Mouse (Mus musculus) heart, postnatal 0 days (tissue): ENCODE data around the gene Nim1k. TPM values are rescaled to one million over a fixed set of nuclear protein-coding genes. Genes with fewer than 3 reads are reported as not detected.

ENCODE experiments used
- ATAC-seq: fragments of 200-750 bp; cut with Nextera tagmentation; 2 replicates; pipeline ENCODE4 v1.8.0; 2017; ENCODE audit warnings: low read depth, moderate number of reproducible peaks, moderate library complexity; ENCODE audit not compliant: insufficient read depth
- DNase-seq: peaks from one replicate; pipeline ENCODE4 v3.0.0-alpha.2; 2016; ENCODE audit warnings: low spot score
- H3K27ac ChIP-seq: fragments of 300-500 bp; sonication (generic); 2 replicates; pipeline ENCODE4 v1.5.1; 2014; ENCODE audit warnings: low read depth, mild to moderate bottlenecking
- H3K27me3 ChIP-seq: fragments of 300-500 bp; sonication (generic); 2 replicates; pipeline ENCODE4 v1.6.1; 2014; ENCODE audit warnings: low read length, mixed read lengths; ENCODE audit not compliant: control insufficient read depth, insufficient read depth
- H3K36me3 ChIP-seq: fragments of 300-500 bp; sonication (generic); replicated peaks from 2 replicates; pipeline ENCODE4 v1.6.1; 2014; ENCODE audit warnings: low read length, mixed read lengths; ENCODE audit not compliant: control insufficient read depth, insufficient read depth
- H3K4me1 ChIP-seq: fragments of 300-500 bp; sonication (generic); 2 replicates; pipeline ENCODE4 v1.6.1; 2014; ENCODE audit warnings: antibody characterized with exemption; ENCODE audit not compliant: control insufficient read depth, insufficient read depth
- H3K4me2 ChIP-seq: fragments of 300-500 bp; sonication (generic); 2 replicates; pipeline ENCODE4 v1.6.1; 2014; ENCODE audit warnings: low read depth, mild to moderate bottlenecking, low read length, moderate library complexity
- H3K4me3 ChIP-seq: fragments of 300-500 bp; sonication (generic); 2 replicates; pipeline ENCODE4 v1.5.1; 2014; ENCODE audit warnings: low read depth, low read length
- H3K9ac ChIP-seq: fragments of 300-500 bp; sonication (generic); replicated peaks from 2 replicates; pipeline ENCODE4 v1.6.1; 2014; ENCODE audit warnings: low read depth, low read length, mixed read lengths
- H3K9me3 ChIP-seq: fragments of 300-500 bp; sonication (generic); replicated peaks from 2 replicates; pipeline ENCODE4 v1.6.1; 2016; ENCODE audit warnings: low read length; ENCODE audit not compliant: control insufficient read depth
- CTCF ChIP-seq: IDR thresholded peaks from 2 replicates; pipeline ENCODE4 v1.5.1; 2016; ENCODE audit warnings: antibody characterized with exemption, control low read depth, low read depth
- EP300 ChIP-seq: IDR thresholded peaks from 2 replicates; pipeline ENCODE4 v1.6.1; 2016; ENCODE audit warnings: antibody characterized with exemption, low read depth
- WGBS: fragments of 180-500 bp; shearing (Covaris S2); extraction: QIAGEN DNeasy Blood & Tissue Kit; methylation state at CpG from one replicate; pipeline ENCODE4 v1.1.7; 2014; 5-methylcytosine and 5-hydroxymethylcytosine counted together
- polyA plus RNA-seq: library from polyadenylated mRNA; unstranded; fragments of >200 nt; fragmentation: Nextera tagmentation; extraction: Ambion mirVana; gene quantifications from 2 replicates; pipeline ENCODE4 v1.2.1, GENCODE M21; 2015
- total RNA-seq: library from RNA; depleted of rRNA; stranded (reverse); fragments of >200 nt; gene quantifications from 2 replicates; pipeline ENCODE4 v1.2.3, GENCODE M21; 2014; ENCODE audit warnings: low replicate concordance

Nim1k gene
- total and polyA plus RNA-seq, 2 experiments from 2014 or later = 0.67 to 1.5 TPM

GRCm38 (mm10) chr13:119690876-119691620, 64.6 kb downstream of the Nim1k start:
- DNase-seq (no peak), ATAC-seq (no peak)
- Histone ChIP-seq H3K9ac (peak overlapping the region; percentile 76), H3K27me3 (no peaks in the 10 kb centered on the region), H3K4me2 (peak overlapping the region; percentile 96), H3K27ac (peak overlapping the region; percentile 94), H3K36me3 (peaks cover 4% of the 10 kb centered on the region; the same call in 1 of the 2 replicates), H3K9me3 (no peaks in the 10 kb centered on the region), H3K4me3 (peak overlapping the region; percentile 96), H3K4me1 (peaks cover 13% of the 10 kb centered on the region)
- TF ChIP-seq CTCF (no peak), EP300 (no peak)
- WGBS = 2% methylated on average over 7 of the region's 7 CpGs

DNA sequence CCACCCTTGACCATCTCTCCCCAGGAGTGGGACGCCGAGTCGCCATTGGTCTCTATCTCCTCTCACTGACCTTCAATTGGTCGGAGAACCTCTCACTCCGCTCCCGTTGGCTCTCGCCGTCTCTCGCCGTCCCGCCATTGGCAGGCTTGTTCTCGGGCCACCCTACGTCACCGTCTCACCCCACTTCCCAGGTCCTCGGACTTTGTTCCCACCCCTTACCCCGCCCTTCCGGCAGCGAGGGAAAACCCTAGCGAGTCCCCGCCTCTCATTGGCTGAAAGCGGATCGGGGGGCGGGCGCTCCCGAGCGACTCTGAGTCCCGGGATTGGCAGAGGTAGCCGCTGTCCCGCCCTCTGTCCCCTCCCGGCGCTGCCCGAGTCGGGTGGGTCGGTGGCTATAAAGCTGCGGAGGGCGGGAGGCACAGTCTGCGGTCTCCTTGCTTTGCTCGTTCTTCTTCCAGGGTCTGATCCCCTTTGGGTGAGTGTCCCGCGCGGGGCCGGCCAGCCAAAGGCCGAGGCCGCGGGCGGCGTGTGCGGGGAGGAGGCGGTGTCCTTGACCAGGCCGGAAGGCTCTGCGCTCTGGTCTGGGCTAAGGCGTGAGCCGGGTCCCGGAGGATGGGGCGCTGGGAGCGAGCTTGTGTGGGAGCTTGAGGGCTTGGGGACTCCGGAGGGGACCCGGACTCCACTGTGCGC, 65.5 kb downstream of the Nim1k start, which contains the start of gene Hmgcs1:
TSS of gene Hmgcs1 (plus strand) at position 341 of the 690 bp plus-strand sequence.
- peak; percentile 87; the same call in 1 of the 2 replicates for TF ChIP-seq EP300
- no peak for TF ChIP-seq CTCF
- WGBS = under 1% methylated on average over 58 of the region's 59 CpGs

DNA sequence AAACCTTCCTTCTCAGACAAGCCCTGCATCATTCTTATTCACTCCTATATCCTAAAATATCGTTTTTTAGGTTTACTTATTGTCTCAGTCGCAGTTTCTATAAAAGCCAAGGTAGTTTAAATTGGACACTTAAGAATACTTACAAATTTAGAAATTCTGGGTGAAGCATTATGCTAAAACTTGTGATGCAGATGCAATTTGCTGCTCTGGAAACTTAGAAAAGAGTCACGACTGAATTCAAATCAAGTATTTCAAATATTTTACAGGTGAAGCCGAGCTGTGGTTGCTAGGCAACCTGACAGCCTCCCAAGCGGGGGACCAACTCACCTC, 66.0 kb downstream of the Nim1k start:
- peak overlapping the region; percentile 96 for H3K4me3 ChIP-seq
- H3K4me2 ChIP-seq = peak overlapping the region; percentile 50
- no peak overlapping the region for H3K9ac ChIP-seq
- H3K27ac ChIP-seq = no peak overlapping the region
- H3K4me1 ChIP-seq = peaks cover 13% of the 10 kb centered on the region
- H3K9me3 ChIP-seq = no peaks in the 10 kb centered on the region
- no peaks in the 10 kb centered on the region for H3K27me3 ChIP-seq
- H3K36me3 ChIP-seq = no peaks in the 10 kb centered on the region
- WGBS = 9% methylated on average over 5 of the region's 5 CpGs
- TF ChIP-seq EP300 (no peak), CTCF (no peak)
- ATAC-seq (no peak), DNase-seq (no peak)

More for the DNA sequence above, 65.5 kb downstream of the Nim1k start, which contains the start of gene Hmgcs1:
- peak within 1 kb of the TSS; percentile 96 for H3K4me2 ChIP-seq
- H3K27ac ChIP-seq = peak within 1 kb of the TSS; percentile 94
- H3K9ac ChIP-seq = peak within 1 kb of the TSS; percentile 76
- H3K4me3 ChIP-seq = peak within 1 kb of the TSS; percentile 96
- no peaks in the 10 kb centered on the region for H3K9me3 ChIP-seq
- H3K36me3 ChIP-seq = 0 out of 2 replicates have a peak, but pooled peaks cover 4% of the 10 kb centered on the region
- DNase-seq = peak; percentile 99
- H3K27me3 ChIP-seq = no peaks in the 10 kb centered on the region
- H3K4me1 ChIP-seq = peaks cover 13% of the 10 kb centered on the region
- peak; percentile 99 for ATAC-seq

DNA sequence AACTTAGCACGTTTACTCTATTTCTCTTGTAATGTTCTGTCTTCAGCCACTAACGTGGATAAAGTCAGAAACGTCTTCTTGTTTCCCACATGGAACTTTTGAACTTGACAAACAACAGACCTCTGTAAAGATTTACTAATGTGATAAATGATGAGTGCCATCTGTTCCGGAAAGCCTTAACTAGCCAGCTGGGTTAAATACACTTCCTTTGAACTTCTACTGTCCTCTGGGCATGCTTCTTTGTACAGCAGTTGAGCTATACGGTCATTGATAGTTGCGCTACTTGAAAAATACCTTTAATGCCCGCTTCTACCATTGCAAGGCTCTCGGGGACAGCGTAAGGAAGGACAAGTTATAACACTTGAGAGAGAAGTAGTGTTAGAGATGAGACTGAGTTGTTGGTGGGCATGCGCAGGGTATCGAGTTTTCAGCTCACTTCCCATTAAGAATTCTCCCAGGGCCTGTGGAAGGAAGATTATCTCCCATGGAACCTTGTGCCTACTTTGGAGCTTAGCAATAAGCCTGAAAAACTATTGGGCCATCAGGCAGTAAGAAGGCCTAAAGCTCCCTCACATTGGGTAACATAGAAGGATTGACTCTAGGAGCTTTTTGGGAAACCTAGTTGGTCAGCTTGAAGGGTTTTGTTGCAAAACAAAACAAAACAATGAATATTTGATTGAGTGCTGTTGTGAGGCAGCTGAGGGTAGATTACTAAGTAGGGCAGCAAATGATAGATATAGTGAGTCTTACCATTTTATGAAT, 71.1 kb downstream of the Nim1k start:
- Histone ChIP-seq H3K27me3 (no peaks in the 10 kb centered on the region), H3K27ac (no peak overlapping the region), H3K4me2 (no peak overlapping the region), H3K4me3 (no peak overlapping the region), H3K36me3 (no peaks in the 10 kb centered on the region), H3K9ac (no peak overlapping the region), H3K9me3 (no peaks in the 10 kb centered on the region), H3K4me1 (no peaks in the 10 kb centered on the region)
- DNase-seq (no peak), ATAC-seq (no peak)
- no peak for TF ChIP-seq EP300
- TF ChIP-seq CTCF = no peak
- 75% methylated on average over 11 of the region's 11 CpGs for WGBS

- H3K27me3 ChIP-seq = no peaks in the 10 kb centered on the region
- ATAC-seq (no peak), DNase-seq (no peak)
- H3K27ac ChIP-seq = no peak overlapping the region
- no peaks in the 10 kb centered on the region for H3K4me1 ChIP-seq
- no peaks in the 10 kb centered on the region for H3K9me3 ChIP-seq
- no peak overlapping the region for H3K4me3 ChIP-seq
- H3K9ac ChIP-seq = no peak overlapping the region
- WGBS = 66% methylated on average over 3 of the region's 3 CpGs
- H3K4me2 ChIP-seq = no peak overlapping the region
- TF ChIP-seq CTCF (no peak), EP300 (no peak)
- no peaks in the 10 kb centered on the region for H3K36me3 ChIP-seq
These were observed 74.5 kb downstream of the Nim1k start for GRCm38 (mm10) chr13:119681161-119681560.
